8 mouse cellular contexts compared by ENCODE assay signal in genomic region chr8:126659691-126660657, GRCm38 (mm10).
DNase-seq lines count a peak whose midpoint lies in the region; ATAC-seq lines count a peak whose summit lies in the region.

No protein-coding gene starts in this region.

- ATAC-seq in limb, embryonic 15.5 days (ENCODE audit: insufficient number of reproducible peaks, low FRiP score, low TSS enrichment, low read depth) = no peak
- ATAC-seq in neural tube, embryonic 13.5 days (ENCODE audit: low read depth) = no peak

- H3K4me2 ChIP-seq in limb, embryonic 15.5 days = peak overlapping the region; percentile 29
- H3K4me2 ChIP-seq in neural tube, embryonic 13.5 days = peak overlapping the region; percentile 35

- no peaks in the 10 kb centered on the region for H3K27me3 ChIP-seq in limb, embryonic 15.5 days
- H3K27me3 ChIP-seq in neural tube, embryonic 13.5 days = no peaks in the 10 kb centered on the region

- WGBS in limb, embryonic 15.5 days = 26% methylated on average over 12 of the region's 12 CpGs
- WGBS in neural tube, embryonic 13.5 days = 54% methylated on average over 12 of the region's 12 CpGs

- peaks cover 75% of the 10 kb centered on the region for H3K4me1 ChIP-seq in limb, embryonic 15.5 days
- peaks cover 66% of the 10 kb centered on the region for H3K4me1 ChIP-seq in neural tube, embryonic 13.5 days (replicated peaks)

- no peak overlapping the region for H3K9ac ChIP-seq in limb, embryonic 15.5 days
- peak overlapping the region; percentile 62 for H3K9ac ChIP-seq in neural tube, embryonic 13.5 days

- peak; percentile 24 for DNase-seq in embryo, embryonic 10 days (ENCODE audit: low spot score)
- DNase-seq in embryo, embryonic 9.5 days (ENCODE audit: extremely low spot score) = no peak
- peak; percentile 50 for DNase-seq in embryo, embryonic 10.5 days (ENCODE audit: low spot score)
- peak; percentile 68 to 69 for DNase-seq in heart, postnatal 10 days
- no peak for DNase-seq in frontal cortex, postnatal 36 days (ENCODE audit: low spot score in 2 of 2)
- no peak for DNase-seq in layer of hippocampus, adult 18-20 months (ENCODE audit: low spot score in 2 of 2)

- no peaks in the 10 kb centered on the region for H3K9me3 ChIP-seq in limb, embryonic 15.5 days
- no peaks in the 10 kb centered on the region for H3K9me3 ChIP-seq in neural tube, embryonic 13.5 days

- no peaks in the 10 kb centered on the region for H3K36me3 ChIP-seq in limb, embryonic 15.5 days
- H3K36me3 ChIP-seq in neural tube, embryonic 13.5 days = no peaks in the 10 kb centered on the region

- intact Hi-C loops in heart, postnatal 10 days (cut with DNase I) = loop anchor here (5.0 kb wide), 1 partner anchor 38 kb away; no protein-coding TSS in a partner anchor

- H3K4me3 ChIP-seq in limb, embryonic 15.5 days = no peak overlapping the region
- H3K4me3 ChIP-seq in neural tube, embryonic 13.5 days = no peak overlapping the region

- H3K27ac ChIP-seq in limb, embryonic 15.5 days = peak overlapping the region; percentile 86
- H3K27ac ChIP-seq in neural tube, embryonic 13.5 days (replicated peaks) = peak overlapping the region; percentile 99

Comparison
In these comparisons a context has a peak if more than half of its experiments do, and no peak if none do; other contexts are left out.
1. DNase-seq: peak in embryo, embryonic 10 days (single experiment), embryo, embryonic 10.5 days (single experiment) and heart, postnatal 10 days (2 of 2); none in embryo, embryonic 9.5 days (single experiment), frontal cortex, postnatal 36 days (0 of 2) and layer of hippocampus, adult 18-20 months (0 of 2).